Mouse (Mus musculus) erythroblast, adult 5-6 weeks (primary cell): ENCODE measurements around the gene Hpgds. TPM values are rescaled to one million over a fixed set of nuclear protein-coding genes. Genes with fewer than 3 reads are reported as not detected.

ENCODE experiments used
- total RNA-seq, 2 experiments: library from RNA; stranded (forward) in 1 of 2; stranded (reverse) in 1 of 2; fragments of 150-400 nt in 1 of 2; fragments of 200-764, 138-1000 nt in 1 of 2; gene quantifications; 2 replicates each; pipeline versions ENCODE4 v1.2.3 to v1.2.4; 2015 to 2017; ENCODE audit warnings: low replicate concordance in 2 of 2

Hpgds gene
- total RNA-seq, 2 experiments from 2014 or later, result 1.7 to 2.7 TPM

Other genes with a start within 250 kb of the Hpgds start
- gene Smarcad1, start 102.3 kb downstream of the Hpgds start, total RNA-seq (2015; ENCODE audit: low replicate concordance), result 10.4 and 21.5 TPM in 2 replicates
- 9.6 and 14.1 TPM in 2 replicates for gene Smarcad1, start 102.3 kb downstream of the Hpgds start, total RNA-seq (2017; ENCODE audit: low replicate concordance)
- not detected in 2 replicates for gene C130060K24Rik, start 236.2 kb upstream of the Hpgds start, total RNA-seq (2015; ENCODE audit: low replicate concordance)
- gene C130060K24Rik, start 236.2 kb upstream of the Hpgds start, total RNA-seq (2017; ENCODE audit: low replicate concordance), result not detected in 2 replicates